Mouse (Mus musculus) splenic B cell, adult 2 months (primary cell): Measurements from ENCODE around the gene Fam222a.

ENCODE experiments used
- DNase-seq: peaks from one replicate; pipeline ENCODE4 v3.0.0-alpha.2; 2011; ENCODE audit warnings: low read depth, low spot score
- H3K27me3 ChIP-seq: 2 replicates; pipeline ENCODE4 v1.6.1; 2012; ENCODE audit warnings: mild to moderate bottlenecking, low read length, moderate library complexity, mixed read lengths; ENCODE audit not compliant: control insufficient read depth, poor library complexity, insufficient read depth, severe bottlenecking
- H3K36me3 ChIP-seq: 2 replicates; pipeline ENCODE4 v1.6.1; 2012; ENCODE audit warnings: mild to moderate bottlenecking, low read length, moderate library complexity, mixed read lengths; ENCODE audit not compliant: control insufficient read depth, poor library complexity, insufficient read depth, severe bottlenecking

Fam222a gene

GRCm38 (mm10) chr5:114584293-114585104 is 16.7 kb downstream of the Fam222a start:
- Histone ChIP-seq H3K27me3 (no peaks in the 10 kb centered on the region), H3K36me3 (no peaks in the 10 kb centered on the region)
- DNase-seq: no peak

- Histone ChIP-seq H3K27me3 (no peaks in the 10 kb centered on the region), H3K36me3 (no peaks in the 10 kb centered on the region)
- DNase-seq: no peak
Measured at GRCm38 (mm10) chr5:114585682-114586081, 17.9 kb downstream of the Fam222a start.

GRCm38 (mm10) chr5:114587908-114588307 is 20.1 kb downstream of the Fam222a start:
- Histone ChIP-seq H3K27me3 (no peaks in the 10 kb centered on the region), H3K36me3 (no peaks in the 10 kb centered on the region)
- DNase-seq: peak; percentile 92

- Histone ChIP-seq H3K36me3 (no peaks in the 10 kb centered on the region), H3K27me3 (no peaks in the 10 kb centered on the region)
- peak; percentile 55 for DNase-seq
Measured at GRCm38 (mm10) chr5:114588416-114588815, 20.6 kb downstream of the Fam222a start.

DNA sequence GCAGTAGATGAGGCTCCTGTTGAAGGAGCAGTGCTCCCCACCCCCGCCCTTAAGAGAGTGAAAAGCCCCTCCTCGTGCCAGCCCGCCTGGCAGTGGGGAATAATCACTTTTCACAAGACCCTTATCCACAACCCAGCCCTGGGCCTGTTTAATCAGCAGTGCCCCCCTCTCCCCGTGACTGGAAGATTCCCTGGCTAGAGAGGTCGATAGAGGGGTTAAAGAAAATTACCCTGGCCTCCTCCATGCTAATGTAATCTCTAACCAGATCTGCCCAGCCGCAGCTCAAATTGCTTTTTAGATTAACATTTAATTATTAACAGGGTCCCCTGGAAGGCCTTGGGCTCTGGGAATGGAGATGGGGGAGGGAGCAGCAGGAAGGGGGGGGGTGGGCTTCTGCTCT is 21.2 kb downstream of the Fam222a start:
- Histone ChIP-seq H3K27me3 (no peaks in the 10 kb centered on the region), H3K36me3 (no peaks in the 10 kb centered on the region)
- DNase-seq: no peak

- no peak for DNase-seq
- Histone ChIP-seq H3K27me3 (no peaks in the 10 kb centered on the region), H3K36me3 (no peaks in the 10 kb centered on the region)
Measured at GRCm38 (mm10) chr5:114589454-114589853, 21.6 kb downstream of the Fam222a start.

DNA sequence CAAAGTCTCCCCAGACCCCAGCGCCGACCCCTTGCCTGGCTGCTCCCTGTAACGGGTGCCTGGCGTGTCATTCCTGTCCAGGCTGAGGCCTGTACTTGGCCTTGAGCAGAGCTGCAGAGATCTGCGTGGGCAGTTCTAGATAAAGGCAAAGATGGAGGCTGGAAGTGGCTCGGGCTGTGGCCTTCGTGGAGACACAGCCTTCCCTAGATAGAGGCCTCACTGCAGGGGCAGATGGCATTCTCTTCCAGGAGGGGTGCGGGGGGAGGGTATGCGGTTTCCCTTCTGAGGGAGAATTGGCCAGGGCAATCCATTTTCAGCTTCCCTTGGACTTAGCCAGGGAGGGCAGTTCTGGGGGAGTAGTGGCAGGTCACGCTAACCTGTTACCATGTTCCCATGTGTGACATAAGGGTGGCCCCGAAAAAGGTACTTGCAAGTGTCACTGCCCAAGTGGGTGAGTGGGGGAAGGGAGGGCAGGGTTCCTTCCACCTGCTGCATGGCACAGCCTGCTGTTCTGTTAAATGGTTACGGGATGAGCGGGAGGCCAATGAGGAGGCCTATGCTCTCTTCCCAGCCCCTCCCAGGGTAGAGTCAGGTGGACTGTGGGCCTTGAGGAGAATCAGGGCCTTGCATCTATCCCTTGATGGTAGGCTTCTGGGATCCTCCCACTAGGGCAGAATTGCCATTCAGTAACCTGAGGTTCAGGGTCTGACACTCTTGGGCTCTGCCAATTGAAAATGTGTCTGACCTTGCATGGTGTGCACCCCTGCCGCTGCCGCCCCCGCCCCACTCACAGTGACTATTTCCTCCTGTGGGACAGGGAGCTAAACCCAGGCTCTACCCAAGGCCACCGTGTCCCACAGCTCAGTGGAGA is 22.5 kb downstream of the Fam222a start:
- H3K36me3 ChIP-seq: no peaks in the 10 kb centered on the region
- DNase-seq: no peak

GRCm38 (mm10) chr5:114591151-114591561 is 23.3 kb downstream of the Fam222a start:
- no peaks in the 10 kb centered on the region for H3K36me3 ChIP-seq
- no peaks in the 10 kb centered on the region for H3K27me3 ChIP-seq
- no peak for DNase-seq

More for the DNA sequence above, 22.5 kb downstream of the Fam222a start:
- H3K27me3 ChIP-seq: no peaks in the 10 kb centered on the region

GRCm38 (mm10) chr5:114592463-114593160 is 24.8 kb downstream of the Fam222a start:
- peak; percentile 46 for DNase-seq
- H3K27me3 ChIP-seq: no peaks in the 10 kb centered on the region

DNA sequence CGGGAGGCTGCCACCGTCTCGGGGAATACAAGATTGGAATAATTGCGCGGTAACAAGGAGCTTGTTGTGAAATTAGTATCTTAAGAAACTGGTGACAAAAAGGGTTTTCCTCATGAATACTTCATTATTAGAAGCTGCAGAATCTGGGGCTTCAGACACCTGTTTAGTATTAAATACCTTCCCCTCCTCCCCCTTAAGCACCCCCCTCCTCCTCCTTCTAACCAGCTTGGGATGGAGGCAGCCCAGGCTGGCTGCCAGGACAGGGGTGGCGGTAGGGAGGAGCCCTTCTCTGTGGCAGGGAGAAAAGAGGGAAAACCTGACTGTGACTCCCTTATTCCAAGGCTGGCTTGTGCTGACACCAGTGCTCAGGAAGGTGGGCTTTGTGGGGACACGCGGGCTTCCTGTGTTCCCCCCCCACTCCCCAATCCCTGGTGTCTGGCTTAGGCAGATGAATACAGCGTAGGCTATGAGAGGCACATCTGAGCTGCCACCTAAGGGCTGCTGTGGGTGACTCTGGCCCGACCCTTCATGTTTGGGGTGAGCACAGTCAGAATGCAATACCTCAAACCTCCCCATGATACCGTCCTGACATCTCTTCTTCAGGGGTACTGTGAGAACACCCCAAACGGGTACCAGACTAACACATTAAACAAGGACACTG is 25.5 kb downstream of the Fam222a start:
- H3K27me3 ChIP-seq: no peaks in the 10 kb centered on the region
- H3K36me3 ChIP-seq: no peaks in the 10 kb centered on the region
- no peak for DNase-seq

More at GRCm38 (mm10) chr5:114592463-114593160, 24.8 kb downstream of the Fam222a start:
- no peaks in the 10 kb centered on the region for H3K36me3 ChIP-seq

GRCm38 (mm10) chr5:114593949-114594348 is 26.1 kb downstream of the Fam222a start:
- no peaks in the 10 kb centered on the region for H3K36me3 ChIP-seq
- no peak for DNase-seq

DNA sequence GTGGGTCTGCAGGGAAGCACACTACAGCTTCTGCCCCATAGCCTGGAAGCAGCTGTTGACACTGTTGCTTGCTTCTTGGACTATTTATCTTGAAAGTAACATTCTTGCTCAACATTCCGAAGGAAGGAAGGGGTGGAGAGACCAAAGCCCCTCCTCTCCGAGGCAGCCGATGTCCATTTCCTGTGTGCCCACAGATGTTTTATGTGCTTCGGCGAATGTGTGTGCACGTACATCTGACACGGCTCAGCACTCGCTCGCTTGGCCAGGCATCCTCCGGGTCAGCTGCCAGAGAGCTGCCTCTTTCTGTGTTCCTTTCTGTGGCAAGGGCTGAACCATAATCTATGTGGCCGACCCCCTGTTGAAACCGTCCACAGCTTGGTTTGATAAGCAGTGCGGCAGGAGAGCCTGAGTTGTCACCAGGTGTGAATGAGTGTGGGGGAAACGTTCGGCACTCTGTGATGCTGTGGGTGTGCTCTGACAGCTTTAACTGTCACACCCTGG is 27.0 kb downstream of the Fam222a start:
- DNase-seq: peak; percentile 71
- Histone ChIP-seq H3K27me3 (no peaks in the 10 kb centered on the region), H3K36me3 (no peaks in the 10 kb centered on the region)

More at GRCm38 (mm10) chr5:114593949-114594348, 26.1 kb downstream of the Fam222a start:
- H3K27me3 ChIP-seq: no peaks in the 10 kb centered on the region

DNA sequence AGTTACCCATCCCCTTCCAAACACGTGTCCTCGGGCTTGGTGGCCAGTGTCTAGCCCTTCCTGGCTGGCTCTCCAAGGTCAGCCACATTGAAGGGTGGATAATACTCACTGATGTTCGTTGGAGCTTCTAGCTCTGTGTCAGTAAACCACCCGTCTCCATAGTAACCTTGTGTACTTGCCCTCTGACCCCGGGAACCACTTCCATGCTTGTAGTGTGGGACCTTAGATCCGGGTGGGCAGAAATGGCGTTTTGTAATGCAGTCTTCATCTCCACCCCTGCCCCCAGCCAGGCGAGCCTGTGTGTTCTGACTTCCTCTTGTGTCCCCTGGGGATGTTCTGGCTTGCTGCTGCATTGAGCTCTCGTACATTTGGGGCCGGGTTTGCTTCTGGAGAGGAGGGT is 28.8 kb downstream of the Fam222a start:
- H3K27me3 ChIP-seq: no peaks in the 10 kb centered on the region
- no peaks in the 10 kb centered on the region for H3K36me3 ChIP-seq
- DNase-seq: peak; percentile 83

GRCm38 (mm10) chr5:114597222-114597621 is 29.4 kb downstream of the Fam222a start:
- H3K27me3 ChIP-seq: no peaks in the 10 kb centered on the region
- DNase-seq: peak; percentile 36
- H3K36me3 ChIP-seq: no peaks in the 10 kb centered on the region
